Mouse (Mus musculus): ENCODE results near the gene Polh.
A peak's percentile ranks its signal among the peaks of the same experiment; 100 is the strongest.

DNA sequence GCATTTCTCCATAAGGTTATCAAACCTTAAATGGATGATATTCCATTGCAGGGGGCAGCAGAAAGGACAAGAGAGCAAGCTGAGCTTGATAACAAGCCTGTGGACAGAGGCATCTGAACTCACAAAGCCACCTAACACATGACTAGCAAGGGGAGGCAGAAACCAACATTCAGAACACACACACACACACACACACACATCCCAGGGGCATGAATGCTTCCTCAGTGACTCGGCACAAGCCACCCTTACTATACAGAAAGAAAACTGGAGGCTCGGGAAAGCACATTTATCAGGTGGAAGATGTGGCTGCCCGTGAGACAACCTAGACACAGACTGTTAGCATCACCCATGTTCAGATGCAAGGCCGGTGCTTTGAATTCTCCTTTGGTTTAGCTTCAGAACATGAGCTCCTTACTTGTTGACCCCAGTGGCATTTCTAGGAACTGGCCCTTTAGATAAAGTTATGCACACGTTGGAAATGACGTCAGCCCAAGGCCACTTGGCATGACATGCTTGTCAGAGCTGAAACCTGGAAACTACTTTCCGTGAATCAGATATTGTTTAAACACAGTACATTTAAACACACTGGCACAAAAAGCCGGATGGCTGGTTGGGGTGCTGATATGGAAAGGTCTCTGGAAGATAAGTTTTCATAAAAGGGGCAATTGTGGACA is 63.7 kb downstream of the Polh start:
- no peak for TF ChIP-seq CTCF (IDR thresholded peaks at IDR 0.05; ENCODE audit: low read depth)
- peak; percentile 70; the same call in 1 of the 2 replicates for TF ChIP-seq EP300 (IDR thresholded peaks at IDR 0.05; ENCODE audit: low read depth)

All from liver, postnatal 0 days (tissue).